Mouse (Mus musculus) small intestine, adult 2 months (tissue): ENCODE measurements at regions not wholly inside any gene's neighbourhood (a gene's known extent, or its start where the extent isn't known, plus 50 kb on each side); places are given as distances from the start of the nearest gene placed in this dataset.

ENCODE experiments used
- CTCF ChIP-seq: fragments of 200-500 bp; IDR thresholded peaks from 2 replicates; pipeline ENCODE4 v1.5.1; 2012; ENCODE audit warnings: low read depth, mild to moderate bottlenecking, control low read depth, inconsistent platforms, low read length, moderate library complexity, mixed read lengths; ENCODE audit not compliant: insufficient replicate concordance, insufficient read length; ENCODE audit errors: extremely low read depth
- POLR2A ChIP-seq: fragments of 200-500 bp; IDR thresholded peaks from 2 replicates; pipeline ENCODE4 v1.6.1; 2012; ENCODE audit warnings: low read depth, mild to moderate bottlenecking, control low read depth, inconsistent platforms, low read length, moderate library complexity

DNA sequence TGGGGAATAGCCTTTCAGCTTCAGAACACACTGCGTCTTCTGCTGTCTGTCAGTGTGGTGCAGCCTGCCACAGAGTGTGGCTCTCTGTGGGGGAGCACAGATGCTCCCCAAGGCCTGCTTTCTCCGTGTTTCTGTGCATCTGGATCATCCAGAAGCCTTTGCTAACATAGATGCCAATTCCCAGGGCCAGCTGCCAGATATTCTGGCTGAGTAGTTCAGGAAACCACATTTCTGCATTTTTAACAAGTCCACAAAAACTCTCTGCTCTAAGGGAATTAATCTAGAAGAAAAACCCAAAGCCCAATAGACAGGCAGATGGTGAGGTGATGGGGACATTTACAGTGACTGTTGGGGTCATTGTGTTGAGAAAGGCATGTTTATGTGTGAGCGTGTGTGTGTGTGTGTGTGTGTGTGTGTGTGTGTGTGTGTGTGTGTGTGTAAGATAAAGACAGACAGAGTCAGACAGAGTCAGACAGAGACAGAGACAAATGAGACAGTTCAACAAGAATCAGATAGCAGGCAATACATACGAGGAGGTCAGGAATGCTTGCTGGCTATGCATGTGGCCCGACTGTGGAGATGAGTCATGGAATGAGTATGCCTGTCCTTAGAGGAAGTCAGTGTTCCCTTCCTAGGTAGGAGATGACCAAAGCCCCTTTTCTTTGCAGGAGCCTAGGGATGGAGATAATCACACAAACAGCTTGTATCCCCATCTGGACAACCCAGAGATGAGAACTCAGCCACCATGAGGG is 176.3 kb upstream of the Spaca1 start:
- TF ChIP-seq POLR2A (no peak), CTCF (no peak)
